Mouse (Mus musculus): Measurements from ENCODE around the gene Sirt7.

Sirt7 gene

GRCm38 (mm10) chr11:120634810-120635209 lies 9.8 kb upstream of the Sirt7 start:
- no peak for DNase-seq

GRCm38 (mm10) chr11:120633520-120634343 lies 8.7 kb upstream of the Sirt7 start, which contains the start of gene Mafg:
Gene Mafg (minus strand): TSS chr11:120633600.
- peak; percentile 85 for DNase-seq

GRCm38 (mm10) chr11:120632559-120633519 lies 7.8 kb upstream of the Sirt7 start:
- DNase-seq = peak; percentile 52 to 68

GRCm38 (mm10) chr11:120631726-120632448 lies 6.8 kb upstream of the Sirt7 start:
- no peak for DNase-seq

- DNase-seq = no peak
Measured at GRCm38 (mm10) chr11:120630881-120631725, 6.1 kb upstream of the Sirt7 start.

- no peak for DNase-seq
Measured at GRCm38 (mm10) chr11:120630401-120630871, 5.4 kb upstream of the Sirt7 start.

- DNase-seq = peak in 1 of 2 experiments; percentile 30
Measured at GRCm38 (mm10) chr11:120629911-120630310, 4.9 kb upstream of the Sirt7 start.

GRCm38 (mm10) chr11:120629341-120629730 lies 4.3 kb upstream of the Sirt7 start:
- DNase-seq = peak; percentile 47 to 54

- peak in 1 of 2 experiments; percentile 22 for DNase-seq
Measured at GRCm38 (mm10) chr11:120628601-120629340, 3.7 kb upstream of the Sirt7 start.

GRCm38 (mm10) chr11:120627468-120628300 lies 2.6 kb upstream of the Sirt7 start:
- peak; percentile 61 to 62 for DNase-seq

- DNase-seq = no peak
Measured at GRCm38 (mm10) chr11:120626785-120627467, 1.9 kb upstream of the Sirt7 start.

GRCm38 (mm10) chr11:120624680-120625111 lies 344 bp downstream of the Sirt7 start:
- peak; percentile 76 to 82 for DNase-seq

- DNase-seq = peak; percentile 56 to 72
Measured at GRCm38 (mm10) chr11:120623961-120624679, 920 bp downstream of the Sirt7 start.

GRCm38 (mm10) chr11:120622805-120623204 lies 2.2 kb downstream of the Sirt7 start:
- no peak for DNase-seq

- DNase-seq = no peak
Measured at GRCm38 (mm10) chr11:120620195-120620594, 4.8 kb downstream of the Sirt7 start.

- DNase-seq = no peak
Measured at GRCm38 (mm10) chr11:120618619-120619535, 6.2 kb downstream of the Sirt7 start.

- DNase-seq = peak; percentile 86 to 93
Measured at GRCm38 (mm10) chr11:120617519-120618112, 7.4 kb downstream of the Sirt7 start, which contains the start of gene Pcyt2. Gene Pcyt2 (minus strand): TSS chr11:120617936.

All from spleen, adult 18-20 months (tissue).